Mouse (Mus musculus): ENCODE data around the gene Mknk2.
A peak's percentile ranks its signal among the peaks of the same experiment; 100 is the strongest.

Gene Mknk2

GRCm38 (mm10) chr10:80669737-80670485 is 8.0 kb downstream of the Mknk2 start:
- no peak for DNase-seq

- DNase-seq, result no peak
Observed at GRCm38 (mm10) chr10:80669018-80669417, 8.9 kb downstream of the Mknk2 start.

- no peak for DNase-seq
Observed at GRCm38 (mm10) chr10:80668614-80669013, 9.3 kb downstream of the Mknk2 start.

- no peak for DNase-seq
Observed at GRCm38 (mm10) chr10:80666837-80667412, 11.0 kb downstream of the Mknk2 start.

- DNase-seq, result no peak
Observed at GRCm38 (mm10) chr10:80665981-80666733, 11.8 kb downstream of the Mknk2 start.

- no peak for DNase-seq
Observed at GRCm38 (mm10) chr10:80665459-80665858, 12.5 kb downstream of the Mknk2 start.

- DNase-seq, result no peak
Observed at GRCm38 (mm10) chr10:80665016-80665380, 12.9 kb downstream of the Mknk2 start.

GRCm38 (mm10) chr10:80664197-80665015 is 13.5 kb downstream of the Mknk2 start:
- no peak for DNase-seq

GRCm38 (mm10) chr10:80663485-80664196 is 14.3 kb downstream of the Mknk2 start:
- DNase-seq, result no peak

GRCm38 (mm10) chr10:80661149-80661548 is 16.8 kb downstream of the Mknk2 start:
- no peak for DNase-seq

- DNase-seq, result peak; percentile 88
Observed at GRCm38 (mm10) chr10:80659213-80659612, 18.7 kb downstream of the Mknk2 start.

GRCm38 (mm10) chr10:80658841-80659202 is 19.1 kb downstream of the Mknk2 start:
- no peak for DNase-seq

GRCm38 (mm10) chr10:80658194-80658840 is 19.6 kb downstream of the Mknk2 start:
- DNase-seq, result no peak

- DNase-seq, result no peak
Observed at GRCm38 (mm10) chr10:80656863-80657623, 20.9 kb downstream of the Mknk2 start, which contains the start of gene Btbd2. Gene Btbd2, minus strand, starts transcription at chr10:80657071.

GRCm38 (mm10) chr10:80656130-80656862 is 21.6 kb downstream of the Mknk2 start:
- peak; percentile 97 for DNase-seq

- DNase-seq, result no peak
Observed at GRCm38 (mm10) chr10:80655406-80656129, 22.3 kb downstream of the Mknk2 start.

GRCm38 (mm10) chr10:80654866-80655265 is 23.0 kb downstream of the Mknk2 start:
- no peak for DNase-seq

- DNase-seq, result no peak
Observed at GRCm38 (mm10) chr10:80653156-80653720, 24.7 kb downstream of the Mknk2 start.

GRCm38 (mm10) chr10:80650392-80650791 is 27.5 kb downstream of the Mknk2 start:
- no peak for DNase-seq
